Mouse (Mus musculus): ENCODE results near the gene Gipc1.

Gene Gipc1

GRCm38 (mm10) chr8:83652030-83652743, at the start of gene Gipc1:
Gene Gipc1, plus strand, starts transcription at chr8:83652677.
- DNase-seq (ENCODE audit: low spot score in 2 of 2), result peak; percentile 97 to 98

GRCm38 (mm10) chr8:83607661-83608397, 44.6 kb upstream of the Gipc1 start, which contains the start of the genes Tecr and Dnajb1:
Gene Tecr, minus strand, starts transcription at chr8:83607971.
Gene Dnajb1, plus strand, starts transcription at chr8:83608193.
- DNase-seq (ENCODE audit: low spot score in 2 of 2), result peak; percentile 99 to 100

GRCm38 (mm10) chr8:83608398-83608829, 44.1 kb upstream of the Gipc1 start:
- DNase-seq (ENCODE audit: low spot score in 2 of 2), result peak; percentile 85 to 86

- DNase-seq (ENCODE audit: low spot score in 2 of 2), result no peak
Measured at GRCm38 (mm10) chr8:83609086-83609485, 43.4 kb upstream of the Gipc1 start.

- DNase-seq (ENCODE audit: low spot score in 2 of 2), result no peak
Measured at GRCm38 (mm10) chr8:83609547-83610180, 42.8 kb upstream of the Gipc1 start.

- no peak for DNase-seq (ENCODE audit: low spot score in 2 of 2)
Measured at GRCm38 (mm10) chr8:83611921-83612320, 40.6 kb upstream of the Gipc1 start.

- no peak for DNase-seq (ENCODE audit: low spot score in 2 of 2)
Measured at GRCm38 (mm10) chr8:83613695-83614094, 38.8 kb upstream of the Gipc1 start.

- DNase-seq (ENCODE audit: low spot score in 2 of 2), result no peak
Measured at GRCm38 (mm10) chr8:83616625-83617024, 35.9 kb upstream of the Gipc1 start.

- no peak for DNase-seq (ENCODE audit: low spot score in 2 of 2)
Measured at GRCm38 (mm10) chr8:83617111-83617510, 35.4 kb upstream of the Gipc1 start.

GRCm38 (mm10) chr8:83618566-83618965, 33.9 kb upstream of the Gipc1 start:
- DNase-seq (ENCODE audit: low spot score in 2 of 2), result no peak

- DNase-seq (ENCODE audit: low spot score in 2 of 2), result no peak
Measured at GRCm38 (mm10) chr8:83619568-83620285, 32.8 kb upstream of the Gipc1 start.

GRCm38 (mm10) chr8:83621691-83622388, 30.6 kb upstream of the Gipc1 start:
- no peak for DNase-seq (ENCODE audit: low spot score in 2 of 2)

- DNase-seq (ENCODE audit: low spot score in 2 of 2), result peak; percentile 55 to 77
Measured at GRCm38 (mm10) chr8:83622389-83622989, 30.0 kb upstream of the Gipc1 start.

GRCm38 (mm10) chr8:83623549-83623948, 28.9 kb upstream of the Gipc1 start:
- no peak for DNase-seq (ENCODE audit: low spot score in 2 of 2)

GRCm38 (mm10) chr8:83624739-83625138, 27.7 kb upstream of the Gipc1 start:
- DNase-seq (ENCODE audit: low spot score in 2 of 2), result no peak

- no peak for DNase-seq (ENCODE audit: low spot score in 2 of 2)
Measured at GRCm38 (mm10) chr8:83625676-83626299, 26.7 kb upstream of the Gipc1 start.

- DNase-seq (ENCODE audit: low spot score in 2 of 2), result no peak
Measured at GRCm38 (mm10) chr8:83632083-83632707, 20.3 kb upstream of the Gipc1 start.

GRCm38 (mm10) chr8:83638856-83639255, 13.6 kb upstream of the Gipc1 start:
- DNase-seq (ENCODE audit: low spot score in 2 of 2), result no peak

GRCm38 (mm10) chr8:83639649-83640048, 12.8 kb upstream of the Gipc1 start:
- DNase-seq (ENCODE audit: low spot score in 2 of 2), result no peak

GRCm38 (mm10) chr8:83647511-83647910, 5.0 kb upstream of the Gipc1 start:
- no peak for DNase-seq (ENCODE audit: low spot score in 2 of 2)
